28 mouse cellular contexts compared by ENCODE assay signal in genomic region chr16:36051491-36051890, GRCm38 (mm10).
"Had no signal": no experiment of that assay in that cellular context is flagged by ENCODE, and none has a peak within 500 bp of the region (broad histone marks: within the 10 kb centered on the region; RNA-seq: fewer than 3 reads in every experiment).

No protein-coding gene starts in this region.

- ATAC-seq: forebrain, embryonic 13.5 days; forebrain, embryonic 14.5 days; forebrain, embryonic 15.5 days; forebrain, embryonic 16.5 days; forebrain, postnatal 0 days had no signal

- H3K27ac ChIP-seq: embryonic facial prominence, embryonic 10.5 days; embryonic facial prominence, embryonic 12.5 days; embryonic facial prominence, embryonic 13.5 days; embryonic facial prominence, embryonic 15.5 days; forebrain, embryonic 10.5 days; forebrain, embryonic 12.5 days; forebrain, embryonic 13.5 days; forebrain, embryonic 15.5 days; gastrocnemius, adult 2 months; heart, adult 2 months had no signal

- H3K4me1 ChIP-seq: embryonic facial prominence, embryonic 10.5 days; embryonic facial prominence, embryonic 12.5 days; embryonic facial prominence, embryonic 13.5 days; embryonic facial prominence, embryonic 15.5 days; forebrain, embryonic 10.5 days; forebrain, embryonic 12.5 days; forebrain, embryonic 13.5 days; forebrain, embryonic 15.5 days had no signal

- H3K27me3 ChIP-seq: embryonic facial prominence, embryonic 12.5 days; embryonic facial prominence, embryonic 13.5 days; embryonic facial prominence, embryonic 15.5 days; forebrain, embryonic 12.5 days; forebrain, embryonic 13.5 days; forebrain, embryonic 15.5 days had no signal

- DNase-seq: cerebellum, adult 2 months; cerebellum, adult 8-10 months; cerebellum, adult 9-10 months; cerebellum, adult 9-11 months; cerebellum, postnatal 10 days; cerebellum, postnatal 14 days; cerebellum, postnatal 25 days; cerebellum, postnatal 36 days; embryo, embryonic 11 days; forebrain, postnatal 0 days; gastrocnemius, adult 2 months; gastrocnemius, postnatal 10 days; gastrocnemius, postnatal 14 days; gastrocnemius, postnatal 25 days; gastrocnemius, postnatal 36 days; heart, adult 18-20 months; heart, adult 2 months had no signal

- H3K4me3 ChIP-seq: embryonic facial prominence, embryonic 10.5 days; embryonic facial prominence, embryonic 12.5 days; embryonic facial prominence, embryonic 13.5 days; embryonic facial prominence, embryonic 15.5 days; erythroblast, embryonic 14.5 days; forebrain, embryonic 10.5 days; forebrain, embryonic 12.5 days; forebrain, embryonic 13.5 days; forebrain, embryonic 15.5 days; gastrocnemius, adult 2 months; heart, adult 2 months had no signal

- H3K9me3 ChIP-seq: embryonic facial prominence, embryonic 10.5 days; embryonic facial prominence, embryonic 12.5 days; embryonic facial prominence, embryonic 13.5 days; embryonic facial prominence, embryonic 15.5 days; forebrain, embryonic 10.5 days; forebrain, embryonic 12.5 days; forebrain, embryonic 13.5 days; forebrain, embryonic 15.5 days had no signal
